Mouse (Mus musculus) forebrain, embryonic 13.5 days (tissue): Measurements from ENCODE around the gene Dnah14. TPM values are rescaled to one million over a fixed set of nuclear protein-coding genes. Genes with fewer than 3 reads are reported as not detected.

ENCODE experiments used
- polyA plus RNA-seq: library from polyadenylated mRNA; unstranded; fragments of >200 nt; fragmentation: Nextera tagmentation; extraction: Ambion mirVana; gene quantifications from 2 replicates; pipeline ENCODE4 v1.2.1, GENCODE M21; 2015

Gene Dnah14
- polyA plus RNA-seq, 1 experiment from 2014 or later, result 2.0 TPM

Other genes with a start within 250 kb of the Dnah14 start
- gene Cnih3, start 223.9 kb upstream of the Dnah14 start, polyA plus RNA-seq, result 9.2 and 9.8 TPM in 2 replicates
- not detected in 2 replicates for gene Ccdc121, start 65.1 kb upstream of the Dnah14 start, polyA plus RNA-seq